Mouse (Mus musculus) C2C12 (cell line): ENCODE results near the gene Ribc2.

Experiments used
- CTCF ChIP-seq: IDR thresholded peaks from one replicate; pipeline ENCODE4 v1.5.1; 2011; ENCODE audit not compliant: control insufficient read depth, insufficient read depth, insufficient read length
- MAX ChIP-seq: IDR thresholded peaks from one replicate; pipeline ENCODE4 v1.6.1; 2011; ENCODE audit warnings: mild to moderate bottlenecking, control low read depth
- MYOD1 ChIP-seq: IDR thresholded peaks from one replicate; pipeline ENCODE4 v1.6.1; 2011; ENCODE audit warnings: low read depth; ENCODE audit not compliant: control insufficient read depth, insufficient read length
- MYOG ChIP-seq: IDR thresholded peaks from one replicate; pipeline ENCODE4 v1.6.1; 2011; ENCODE audit not compliant: control insufficient read depth, insufficient read length; ENCODE audit errors: extremely low read depth

DNA sequence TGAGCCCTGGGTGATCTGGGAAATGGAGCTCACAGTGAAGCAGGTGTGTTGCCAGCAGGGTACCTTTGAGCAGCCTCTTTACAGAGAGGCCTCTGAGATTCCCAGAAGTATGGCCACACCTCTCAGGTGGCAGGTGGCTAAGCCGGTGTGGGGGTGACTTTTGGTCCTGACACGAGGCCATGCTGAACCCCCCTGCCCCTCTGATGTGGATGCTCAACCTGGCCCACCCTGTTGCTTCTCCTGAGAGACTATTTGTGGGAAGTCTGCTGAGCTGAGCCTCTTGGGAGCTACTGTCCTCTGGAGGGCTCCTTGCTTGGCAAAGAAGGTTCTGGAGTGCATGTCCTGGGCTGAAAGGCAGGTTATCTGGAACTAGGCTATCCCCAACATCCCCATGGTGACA lies 10.6 kb downstream of the Ribc2 start:
- TF ChIP-seq CTCF (no peak), MAX (no peak), MYOG (no peak), MYOD1 (no peak)
